Mouse (Mus musculus): ENCODE results near the gene B3glct. TPM values are rescaled to one million over a fixed set of nuclear protein-coding genes. Genes with fewer than 3 reads are reported as not detected.
A peak's percentile ranks its signal among the peaks of the same experiment; 100 is the strongest.

The B3glct gene
- polyA plus RNA-seq, 1 experiment from 2014 or later = 15.1 TPM

- Histone ChIP-seq H3K9ac (replicated peaks) (no peak overlapping the region), H3K4me2 (no peak overlapping the region), H3K4me3 (replicated peaks) (no peak overlapping the region), H3K27ac (no peak overlapping the region), H3K27me3 (no peaks in the 10 kb centered on the region), H3K4me1 (replicated peaks) (no peaks in the 10 kb centered on the region), H3K9me3 (no peaks in the 10 kb centered on the region; the same call in 1 of the 2 replicates), H3K36me3 (peaks cover 27% of the 10 kb centered on the region)
- 69% methylated on average over 27 of the region's 27 CpGs for WGBS
- no peak for ATAC-seq (ENCODE audit: insufficient number of reproducible peaks, insufficient read depth, low FRiP score, low TSS enrichment, low read depth)
Measured at GRCm38 (mm10) chr5:149748640-149749580, 70.9 kb downstream of the B3glct start.

- H3K9ac ChIP-seq (replicated peaks) = no peak overlapping the region
- H3K27me3 ChIP-seq = no peaks in the 10 kb centered on the region
- H3K9me3 ChIP-seq = no peaks in the 10 kb centered on the region; the same call in 1 of the 2 replicates
- no peak overlapping the region for H3K4me2 ChIP-seq
- H3K4me3 ChIP-seq (replicated peaks) = no peak overlapping the region
- ATAC-seq (ENCODE audit: insufficient number of reproducible peaks, insufficient read depth, low FRiP score, low TSS enrichment, low read depth) = no peak
- 84% methylated on average over 5 of the region's 5 CpGs for WGBS
- H3K27ac ChIP-seq = no peak overlapping the region
- H3K36me3 ChIP-seq = peaks cover 17% of the 10 kb centered on the region
- H3K4me1 ChIP-seq (replicated peaks) = no peaks in the 10 kb centered on the region
Measured at GRCm38 (mm10) chr5:149751861-149752260, 73.8 kb downstream of the B3glct start.

- no peak for ATAC-seq (ENCODE audit: insufficient number of reproducible peaks, insufficient read depth, low FRiP score, low TSS enrichment, low read depth)
- H3K9ac ChIP-seq (replicated peaks) = no peak overlapping the region
- peaks cover 23% of the 10 kb centered on the region for H3K36me3 ChIP-seq
- H3K27ac ChIP-seq = no peak overlapping the region
- 90% methylated on average over 3 of the region's 3 CpGs for WGBS
- no peaks in the 10 kb centered on the region for H3K4me1 ChIP-seq (replicated peaks)
- H3K4me2 ChIP-seq = no peak overlapping the region
- peaks cover 4% of the 10 kb centered on the region for H3K9me3 ChIP-seq
- H3K27me3 ChIP-seq = no peaks in the 10 kb centered on the region
- no peak overlapping the region for H3K4me3 ChIP-seq (replicated peaks)
Measured at GRCm38 (mm10) chr5:149753073-149753472, 75.0 kb downstream of the B3glct start.

- H3K4me3 ChIP-seq (replicated peaks) = no peak overlapping the region
- peak overlapping the region; percentile 35; the same call in 1 of the 2 replicates for H3K27ac ChIP-seq
- WGBS = 24% methylated on average over 8 of the region's 8 CpGs
- no peaks in the 10 kb centered on the region for H3K36me3 ChIP-seq
- no peak overlapping the region for H3K4me2 ChIP-seq
- no peaks in the 10 kb centered on the region for H3K27me3 ChIP-seq
- no peak for ATAC-seq (ENCODE audit: insufficient number of reproducible peaks, insufficient read depth, low FRiP score, low TSS enrichment, low read depth)
- H3K9me3 ChIP-seq = no peaks in the 10 kb centered on the region
- H3K4me1 ChIP-seq (replicated peaks) = peaks cover 11% of the 10 kb centered on the region
- no peak overlapping the region for H3K9ac ChIP-seq (replicated peaks)
Measured at GRCm38 (mm10) chr5:149767116-149767515, 89.1 kb downstream of the B3glct start.

GRCm38 (mm10) chr5:149767651-149768301 lies 89.7 kb downstream of the B3glct start:
- H3K4me2 ChIP-seq = no peak overlapping the region
- H3K27me3 ChIP-seq = no peaks in the 10 kb centered on the region
- no peaks in the 10 kb centered on the region for H3K9me3 ChIP-seq
- H3K9ac ChIP-seq (replicated peaks) = no peak overlapping the region
- H3K36me3 ChIP-seq = no peaks in the 10 kb centered on the region
- whole genome bisulfite sequencing = 41% methylated on average over 5 of the region's 5 CpGs
- no peak for ATAC-seq (ENCODE audit: insufficient number of reproducible peaks, insufficient read depth, low FRiP score, low TSS enrichment, low read depth)
- H3K4me1 ChIP-seq (replicated peaks) = peaks cover 11% of the 10 kb centered on the region
- H3K27ac ChIP-seq = peak overlapping the region; percentile 35; the same call in 1 of the 2 replicates
- H3K4me3 ChIP-seq (replicated peaks) = no peak overlapping the region

GRCm38 (mm10) chr5:149769666-149770065 lies 91.6 kb downstream of the B3glct start:
- no peaks in the 10 kb centered on the region for H3K9me3 ChIP-seq
- H3K27me3 ChIP-seq = no peaks in the 10 kb centered on the region
- H3K4me1 ChIP-seq (replicated peaks) = peaks cover 11% of the 10 kb centered on the region
- no peak overlapping the region for H3K9ac ChIP-seq (replicated peaks)
- no peak for ATAC-seq (ENCODE audit: insufficient number of reproducible peaks, insufficient read depth, low FRiP score, low TSS enrichment, low read depth)
- H3K4me3 ChIP-seq (replicated peaks) = no peak overlapping the region
- no peak overlapping the region for H3K4me2 ChIP-seq
- H3K27ac ChIP-seq = no peak overlapping the region
- whole genome bisulfite sequencing = 88% methylated on average over 8 of the region's 8 CpGs
- H3K36me3 ChIP-seq = no peaks in the 10 kb centered on the region

GRCm38 (mm10) chr5:149776038-149776437 lies 98.0 kb downstream of the B3glct start:
- Histone ChIP-seq H3K27me3 (no peaks in the 10 kb centered on the region), H3K27ac (no peak overlapping the region), H3K9me3 (peaks cover 6% of the 10 kb centered on the region), H3K36me3 (no peaks in the 10 kb centered on the region), H3K4me3 (replicated peaks) (no peak overlapping the region), H3K4me1 (replicated peaks) (no peaks in the 10 kb centered on the region), H3K4me2 (no peak overlapping the region), H3K9ac (replicated peaks) (no peak overlapping the region)
- ATAC-seq (ENCODE audit: insufficient number of reproducible peaks, insufficient read depth, low FRiP score, low TSS enrichment, low read depth) = no peak
- 87% methylated on average over 7 of the region's 7 CpGs for WGBS

- Histone ChIP-seq H3K27ac (no peak overlapping the region), H3K4me3 (replicated peaks) (no peak overlapping the region), H3K36me3 (no peaks in the 10 kb centered on the region), H3K4me2 (no peak overlapping the region), H3K27me3 (no peaks in the 10 kb centered on the region), H3K9me3 (peaks cover 9% of the 10 kb centered on the region), H3K9ac (replicated peaks) (no peak overlapping the region), H3K4me1 (replicated peaks) (no peaks in the 10 kb centered on the region)
- 93% methylated on average over 6 of the region's 6 CpGs for whole genome bisulfite sequencing
- no peak for ATAC-seq (ENCODE audit: insufficient number of reproducible peaks, insufficient read depth, low FRiP score, low TSS enrichment, low read depth)
Measured at GRCm38 (mm10) chr5:149779740-149780139, 101.7 kb downstream of the B3glct start.

- H3K27ac ChIP-seq = no peak overlapping the region
- 94% methylated on average over 2 of the region's 2 CpGs for WGBS
- no peak overlapping the region for H3K4me3 ChIP-seq (replicated peaks)
- no peak overlapping the region for H3K4me2 ChIP-seq
- ATAC-seq (ENCODE audit: insufficient number of reproducible peaks, insufficient read depth, low FRiP score, low TSS enrichment, low read depth) = no peak
- no peaks in the 10 kb centered on the region for H3K4me1 ChIP-seq (replicated peaks)
- no peaks in the 10 kb centered on the region for H3K36me3 ChIP-seq
- no peaks in the 10 kb centered on the region for H3K27me3 ChIP-seq
- no peak overlapping the region for H3K9ac ChIP-seq (replicated peaks)
- H3K9me3 ChIP-seq = peaks cover 16% of the 10 kb centered on the region
Measured at GRCm38 (mm10) chr5:149780411-149780810, 102.4 kb downstream of the B3glct start.

GRCm38 (mm10) chr5:149790087-149790486 lies 112.1 kb downstream of the B3glct start:
- Histone ChIP-seq H3K9ac (replicated peaks) (no peak overlapping the region), H3K36me3 (no peaks in the 10 kb centered on the region), H3K9me3 (peaks cover 29% of the 10 kb centered on the region), H3K4me3 (replicated peaks) (no peak overlapping the region), H3K4me2 (no peak overlapping the region), H3K4me1 (replicated peaks) (no peaks in the 10 kb centered on the region), H3K27ac (no peak overlapping the region), H3K27me3 (no peaks in the 10 kb centered on the region)
- WGBS = 32% methylated on average over 8 of the region's 8 CpGs
- ATAC-seq (ENCODE audit: insufficient number of reproducible peaks, insufficient read depth, low FRiP score, low TSS enrichment, low read depth) = no peak

- Histone ChIP-seq H3K4me1 (replicated peaks) (peaks cover 11% of the 10 kb centered on the region; the same call in 1 of the 2 replicates), H3K4me3 (replicated peaks) (no peak overlapping the region), H3K9me3 (no peaks in the 10 kb centered on the region), H3K27me3 (no peaks in the 10 kb centered on the region), H3K9ac (replicated peaks) (no peak overlapping the region), H3K4me2 (no peak overlapping the region), H3K36me3 (no peaks in the 10 kb centered on the region), H3K27ac (no peak overlapping the region)
- 71% methylated on average over 2 of the region's 2 CpGs for WGBS
- ATAC-seq (ENCODE audit: insufficient number of reproducible peaks, insufficient read depth, low FRiP score, low TSS enrichment, low read depth) = no peak
Measured at GRCm38 (mm10) chr5:149810071-149810470, 132.0 kb downstream of the B3glct start.
